Mouse (Mus musculus) inflammation-experienced regulatory T-cells, adult 6 months (primary cell): Measurements from ENCODE around the gene Atp8a2. TPM values are rescaled to one million over a fixed set of nuclear protein-coding genes. Genes with fewer than 3 reads are reported as not detected.

ENCODE experiments used
- ATAC-seq: one replicate; pipeline ENCODE4 v1.8.0; 2017
- polyA plus RNA-seq, 3 experiments: library from polyadenylated mRNA; unstranded; fragments of 100-300 nt; shearing (Covaris generic); gene quantifications; one replicate each; pipeline ENCODE4 v1.2.1; 2017

The Atp8a2 gene
- polyA plus RNA-seq, 3 experiments from 2014 or later, result 0.57 to 2.9 (median 1.1) TPM

GRCm38 (mm10) chr14:59701492-59701891, 495.5 kb downstream of the Atp8a2 start:
- ATAC-seq, result no peak

- ATAC-seq, result peak; percentile 17
These were observed 501.8 kb downstream of the Atp8a2 start for GRCm38 (mm10) chr14:59695160-59695559.

- no peak for ATAC-seq
These were observed 504.8 kb downstream of the Atp8a2 start for GRCm38 (mm10) chr14:59692164-59692563.

- no peak for ATAC-seq
These were observed 505.6 kb downstream of the Atp8a2 start for GRCm38 (mm10) chr14:59691402-59691801.

GRCm38 (mm10) chr14:59690954-59691353, 506.0 kb downstream of the Atp8a2 start:
- no peak for ATAC-seq

GRCm38 (mm10) chr14:59689596-59689995, 507.4 kb downstream of the Atp8a2 start:
- ATAC-seq, result no peak

GRCm38 (mm10) chr14:59686229-59686628, 510.8 kb downstream of the Atp8a2 start:
- no peak for ATAC-seq

GRCm38 (mm10) chr14:59685343-59685742, 511.6 kb downstream of the Atp8a2 start:
- no peak for ATAC-seq

- no peak for ATAC-seq
These were observed 515.1 kb downstream of the Atp8a2 start for GRCm38 (mm10) chr14:59681906-59682305.

- no peak for ATAC-seq
These were observed 519.4 kb downstream of the Atp8a2 start for GRCm38 (mm10) chr14:59677598-59678003.

GRCm38 (mm10) chr14:59675330-59675729, 521.6 kb downstream of the Atp8a2 start:
- ATAC-seq, result no peak

- ATAC-seq, result no peak
These were observed 522.4 kb downstream of the Atp8a2 start for GRCm38 (mm10) chr14:59674556-59674955.

GRCm38 (mm10) chr14:59672893-59673515, 524.0 kb downstream of the Atp8a2 start:
- no peak for ATAC-seq

GRCm38 (mm10) chr14:59657098-59657497, 539.9 kb downstream of the Atp8a2 start:
- ATAC-seq, result no peak

GRCm38 (mm10) chr14:59656591-59656990, 540.4 kb downstream of the Atp8a2 start:
- ATAC-seq, result no peak

- ATAC-seq, result no peak
These were observed 547.6 kb downstream of the Atp8a2 start for GRCm38 (mm10) chr14:59649337-59649736.

- ATAC-seq, result no peak
These were observed 548.4 kb downstream of the Atp8a2 start for GRCm38 (mm10) chr14:59648611-59649010.

- ATAC-seq, result no peak
These were observed 549.9 kb downstream of the Atp8a2 start for GRCm38 (mm10) chr14:59646826-59647697.

GRCm38 (mm10) chr14:59644896-59645295, 552.1 kb downstream of the Atp8a2 start:
- no peak for ATAC-seq

- no peak for ATAC-seq
These were observed 552.8 kb downstream of the Atp8a2 start for GRCm38 (mm10) chr14:59644166-59644565.

- ATAC-seq, result peak; percentile 79
These were observed 553.4 kb downstream of the Atp8a2 start for GRCm38 (mm10) chr14:59643582-59643981.

GRCm38 (mm10) chr14:59641856-59642255, 555.1 kb downstream of the Atp8a2 start:
- no peak for ATAC-seq

- no peak for ATAC-seq
These were observed 557.9 kb downstream of the Atp8a2 start for GRCm38 (mm10) chr14:59638906-59639703.
